Mouse (Mus musculus) bone marrow macrophage, adult 2 months (primary cell): ENCODE data around the gene Vwf.

Experiments used
- CTCF ChIP-seq: IDR thresholded peaks from 2 replicates; pipeline ENCODE4 v1.5.1; 2012; ENCODE audit warnings: low read depth, mild to moderate bottlenecking, low read length, moderate library complexity
- POLR2A ChIP-seq: IDR thresholded peaks from 2 replicates; pipeline ENCODE4 v1.6.1; 2012; ENCODE audit warnings: mild to moderate bottlenecking, low read depth, low read length, borderline replicate concordance

GRCm38 (mm10) chr6:125661106-125661877 lies 114.7 kb downstream of the Vwf start:
- TF ChIP-seq POLR2A = no peak
- TF ChIP-seq CTCF = peak; percentile 91
